Mouse (Mus musculus) heart, postnatal 25 days (tissue): ENCODE data around the gene Nmrk2. TPM values are rescaled to one million over a fixed set of nuclear protein-coding genes. Genes with fewer than 3 reads are reported as not detected.
"Not testable (repeated sequence)": the region's sequence is repeated elsewhere in the genome, so short reads cannot be mapped to it uniquely, and the experiment has no call there.

Experiments
- DNase-seq: peaks from one replicate; pipeline ENCODE4 v3.0.0; 2022; ENCODE audit warnings: low spot score
- intact Hi-C: fragments of 180-260 bp; cut with DNase I; formaldehyde crosslinking; loops from one replicate; pipeline ENCODE4 v1.15.1; 2025
- total RNA-seq, 2 experiments: library from RNA; stranded (reverse); gene quantifications; 2 replicates each; pipeline ENCODE4 v1.2.3; 2021

The Nmrk2 gene
- total RNA-seq, 2 experiments from 2014 or later = 6.9 to 13.4 TPM

GRCm38 (mm10) chr10:81190236-81190911 is 11.5 kb downstream of the Nmrk2 start:
- intact Hi-C loops = no loop called here

GRCm38 (mm10) chr10:81189821-81190220 is 12.0 kb downstream of the Nmrk2 start:
- no peak for DNase-seq
- intact Hi-C loops = no loop called here

More at GRCm38 (mm10) chr10:81190236-81190911, 11.5 kb downstream of the Nmrk2 start:
- DNase-seq = no peak

- intact Hi-C loops = no loop called here
These were observed 14.7 kb downstream of the Nmrk2 start for GRCm38 (mm10) chr10:81187161-81187560.

GRCm38 (mm10) chr10:81184765-81185164 is 17.1 kb downstream of the Nmrk2 start:
- DNase-seq = no peak

More at GRCm38 (mm10) chr10:81187161-81187560, 14.7 kb downstream of the Nmrk2 start:
- DNase-seq = no peak

GRCm38 (mm10) chr10:81183805-81184204 is 18.0 kb downstream of the Nmrk2 start, which contains the start of gene 4930442H23Rik:
TSS of gene 4930442H23Rik (minus strand) at chr10:81183849.
- intact Hi-C loops = no loop called here
- no peak for DNase-seq

More at GRCm38 (mm10) chr10:81184765-81185164, 17.1 kb downstream of the Nmrk2 start:
- intact Hi-C loops = no loop called here

- intact Hi-C loops = no loop called here
- peak; percentile 96 for DNase-seq
These were observed 19.2 kb downstream of the Nmrk2 start, which contains the start of gene Dapk3 for GRCm38 (mm10) chr10:81182336-81183333. TSS of gene Dapk3 (plus strand) at chr10:81183005.

GRCm38 (mm10) chr10:81181860-81182259 is 20.0 kb downstream of the Nmrk2 start:
- DNase-seq, intact Hi-C loops: not testable (repeated sequence)

GRCm38 (mm10) chr10:81180946-81181345 is 20.9 kb downstream of the Nmrk2 start:
- DNase-seq = no peak
- intact Hi-C loops = no loop called here

- DNase-seq = no peak
- intact Hi-C loops = loop anchor here (5.0 kb wide), 1 partner anchor 162 kb away; no protein-coding TSS in a partner anchor
These were observed 22.2 kb downstream of the Nmrk2 start for GRCm38 (mm10) chr10:81179451-81180342.

- no peak for DNase-seq
- intact Hi-C loops = loop anchor here (5.0 kb wide), 1 partner anchor 162 kb away; no protein-coding TSS in a partner anchor
These were observed 22.9 kb downstream of the Nmrk2 start for GRCm38 (mm10) chr10:81178927-81179326.

- intact Hi-C loops = loop anchor here (5.0 kb wide), 1 partner anchor 161 kb away; no protein-coding TSS in a partner anchor
- no peak for DNase-seq
These were observed 23.7 kb downstream of the Nmrk2 start for GRCm38 (mm10) chr10:81177958-81178712.

GRCm38 (mm10) chr10:81177491-81177925 is 24.3 kb downstream of the Nmrk2 start:
- intact Hi-C loops = loop anchor here (5.0 kb wide), 1 partner anchor 160 kb away; no protein-coding TSS in a partner anchor
- no peak for DNase-seq

GRCm38 (mm10) chr10:81176466-81177271 is 25.2 kb downstream of the Nmrk2 start, which contains the start of gene Eef2:
TSS of gene Eef2 (plus strand) at chr10:81176631.
- intact Hi-C loops = loop anchor here (5.0 kb wide), 1 partner anchor 159 kb away; no protein-coding TSS in a partner anchor

GRCm38 (mm10) chr10:81175936-81176465 is 25.9 kb downstream of the Nmrk2 start:
- no peak for DNase-seq
- intact Hi-C loops = loop anchor here (5.0 kb wide), 1 partner anchor 159 kb away; no protein-coding TSS in a partner anchor

More at GRCm38 (mm10) chr10:81176466-81177271, 25.2 kb downstream of the Nmrk2 start, which contains the start of gene Eef2:
- peak; percentile 97 for DNase-seq

GRCm38 (mm10) chr10:81175345-81175701 is 26.5 kb downstream of the Nmrk2 start:
- intact Hi-C loops = loop anchor here (5.0 kb wide), 1 partner anchor 158 kb away; no protein-coding TSS in a partner anchor
- DNase-seq = not testable (repeated sequence)

GRCm38 (mm10) chr10:81174617-81175344 is 27.1 kb downstream of the Nmrk2 start:
- peak; percentile 77 for DNase-seq
- intact Hi-C loops = loop anchor here (5.0 kb wide), 2 partner anchors 87 to 157 kb away; no protein-coding TSS in a partner anchor
